Mouse (Mus musculus) MEL (cell line): ENCODE measurements around the gene Fhad1. TPM values are rescaled to one million over a fixed set of nuclear protein-coding genes. Genes with fewer than 3 reads are reported as not detected.

Experiments
- DNase-seq: peaks from one replicate; pipeline ENCODE4 v3.0.0; 2011; ENCODE audit warnings: low read depth, low spot score
- H3K27ac ChIP-seq: 2 replicates; pipeline ENCODE4 v1.5.1; 2012; ENCODE audit warnings: low read depth, mild to moderate bottlenecking, control low read depth, low read length, moderate library complexity; ENCODE audit not compliant: control insufficient read depth
- H3K27me3 ChIP-seq, 2 experiments: fragments of 150-350 bp in 1 of 2; sonication (generic) in 1 of 2; 2 replicates each; pipeline ENCODE4 v1.6.1; 2012; ENCODE audit warnings: low read length in 2 of 2, mild to moderate bottlenecking in 2 of 2, improper control_type of control experiment in 1 of 2, moderate library complexity in 1 of 2; ENCODE audit not compliant: insufficient read depth in 2 of 2, control insufficient read depth in 1 of 2
- H3K36me3 ChIP-seq, 2 experiments: 2 replicates each; pipeline ENCODE4 v1.6.1; 2012 to 2014; ENCODE audit warnings: low read length in 2 of 2, improper control_type of control experiment in 1 of 2, inconsistent platforms in 1 of 2, mild to moderate bottlenecking in 1 of 2; ENCODE audit not compliant: insufficient read depth in 2 of 2, control insufficient read depth in 1 of 2
- H3K4me1 ChIP-seq, 2 experiments: fragments of 150-350 bp in 1 of 2; sonication (generic) in 1 of 2; 2 replicates each; pipeline ENCODE4 v1.6.1; 2012; ENCODE audit warnings: low read length in 2 of 2, improper control_type of control experiment in 1 of 2, mild to moderate bottlenecking in 1 of 2; ENCODE audit not compliant: insufficient read depth in 2 of 2, control insufficient read depth in 1 of 2
- H3K4me3 ChIP-seq, 2 experiments: fragments of 150-350 bp in 1 of 2; sonication (generic) in 1 of 2; 2 replicates each; pipeline ENCODE4 v1.5.1; 2012; ENCODE audit warnings: low read depth in 2 of 2, low read length in 2 of 2, mild to moderate bottlenecking in 2 of 2, moderate library complexity in 2 of 2, control low read depth in 1 of 2, improper control_type of control experiment in 1 of 2; ENCODE audit not compliant: control insufficient read depth in 1 of 2, insufficient read depth in 1 of 2
- H3K79me2 ChIP-seq: 2 replicates; pipeline ENCODE4 v1.6.1; 2012; ENCODE audit warnings: mild to moderate bottlenecking, low read length, moderate library complexity; ENCODE audit not compliant: control insufficient read depth, poor library complexity, insufficient read depth
- H3K9ac ChIP-seq: 2 replicates; pipeline ENCODE4 v1.6.1; 2012; ENCODE audit warnings: low read depth, mild to moderate bottlenecking, control low read depth, low read length, moderate library complexity; ENCODE audit not compliant: control insufficient read depth, poor library complexity, severe bottlenecking
- H3K9me3 ChIP-seq: fragments of 150-350 bp; sonication (generic); replicated peaks from 2 replicates; pipeline ENCODE4 v1.6.1; 2012; ENCODE audit warnings: mild to moderate bottlenecking, low read length, improper control_type of control experiment, moderate library complexity; ENCODE audit not compliant: insufficient read depth
- BHLHE40 ChIP-seq: IDR thresholded peaks from 2 replicates; pipeline ENCODE4 v1.6.1; 2012; ENCODE audit warnings: low read depth, mild to moderate bottlenecking, inconsistent platforms, low read length, improper control_type of control experiment, borderline replicate concordance
- CHD1 ChIP-seq: IDR thresholded peaks from 2 replicates; pipeline ENCODE4 v1.6.1; 2012; ENCODE audit warnings: low read depth, mild to moderate bottlenecking, inconsistent platforms, low read length, improper control_type of control experiment
- CHD2 ChIP-seq: IDR thresholded peaks from 2 replicates; pipeline ENCODE4 v1.6.1; 2011; ENCODE audit warnings: low read length, improper control_type of control experiment
- CTCF ChIP-seq, 3 experiments: IDR thresholded peaks in 2 of 3; conservative IDR thresholded peaks in 1 of 3; 2 replicates each; pipeline ENCODE4 v1.5.1; 2011 to 2012; ENCODE audit warnings: low read length in 3 of 3, low read depth in 2 of 3, mild to moderate bottlenecking in 2 of 3, improper control_type of control experiment in 1 of 3, inconsistent platforms in 1 of 3, mixed read lengths in 1 of 3, moderate library complexity in 1 of 3; ENCODE audit not compliant: control insufficient read depth in 1 of 3, insufficient read depth in 1 of 3, poor library complexity in 1 of 3, severe bottlenecking in 1 of 3
- E2F4 ChIP-seq: IDR thresholded peaks from 2 replicates; pipeline ENCODE4 v1.6.1; 2011; ENCODE audit warnings: low read depth, low read length, improper control_type of control experiment, borderline replicate concordance
- EP300 ChIP-seq, 2 experiments: IDR thresholded peaks; 2 replicates each; pipeline ENCODE4 v1.6.1; 2011; ENCODE audit warnings: improper control_type of control experiment in 2 of 2, low read length in 2 of 2, low read depth in 1 of 2, mild to moderate bottlenecking in 1 of 2
- GABPA ChIP-seq: IDR thresholded peaks from 2 replicates; pipeline ENCODE4 v1.6.1; 2012; ENCODE audit warnings: low read depth, mild to moderate bottlenecking, inconsistent platforms, low read length, improper control_type of control experiment, moderate library complexity
- GATA1 ChIP-seq: IDR thresholded peaks from 2 replicates; pipeline ENCODE4 v1.6.1; 2011; ENCODE audit warnings: low read depth, low read length, improper control_type of control experiment
- HCFC1 ChIP-seq: IDR thresholded peaks from 2 replicates; pipeline ENCODE4 v1.6.1; 2012; ENCODE audit warnings: low read depth, mild to moderate bottlenecking, inconsistent platforms, low read length, improper control_type of control experiment, moderate library complexity
- KAT2A ChIP-seq: conservative IDR thresholded peaks from 2 replicates; pipeline ENCODE4 v1.6.1; 2012; ENCODE audit warnings: low read depth, low read length, improper control_type of control experiment, inconsistent platforms
- MAX ChIP-seq: IDR thresholded peaks from 2 replicates; pipeline ENCODE4 v1.6.1; 2011; ENCODE audit warnings: low read length, improper control_type of control experiment
- MYC ChIP-seq: IDR thresholded peaks from 2 replicates; pipeline ENCODE4 v1.6.1; 2011; ENCODE audit warnings: low read depth, mild to moderate bottlenecking, low read length, improper control_type of control experiment, moderate library complexity
- NRF1 ChIP-seq: IDR thresholded peaks from 2 replicates; pipeline ENCODE4 v1.6.1; 2014; ENCODE audit warnings: low read depth, mild to moderate bottlenecking, inconsistent platforms, low read length, improper control_type of control experiment, moderate library complexity; ENCODE audit not compliant: poor library complexity, insufficient read depth, severe bottlenecking
- POLR2A ChIP-seq, 2 experiments: IDR thresholded peaks; 2 replicates each; pipeline ENCODE4 v1.6.1; 2011 to 2012; ENCODE audit warnings: low read length in 2 of 2, mild to moderate bottlenecking in 2 of 2, control low read depth in 1 of 2, improper control_type of control experiment in 1 of 2, low read depth in 1 of 2, moderate library complexity in 1 of 2; ENCODE audit not compliant: control insufficient read depth in 1 of 2, insufficient read depth in 1 of 2, poor library complexity in 1 of 2
- RCOR1 ChIP-seq: IDR thresholded peaks from 2 replicates; pipeline ENCODE4 v1.6.1; 2012; ENCODE audit warnings: low read depth, mild to moderate bottlenecking, inconsistent platforms, low read length, improper control_type of control experiment
- SIN3A ChIP-seq: IDR thresholded peaks from 2 replicates; pipeline ENCODE4 v1.6.1; 2012; ENCODE audit warnings: low read length, improper control_type of control experiment, inconsistent platforms
- TBP ChIP-seq: IDR thresholded peaks from 2 replicates; pipeline ENCODE4 v1.8.0; 2011; ENCODE audit warnings: low read depth, low read length, improper control_type of control experiment
- ZC3H11A ChIP-seq: IDR thresholded peaks from 2 replicates; pipeline ENCODE4 v1.6.1; 2012; ENCODE audit warnings: low read depth, mild to moderate bottlenecking, inconsistent platforms, low read length, improper control_type of control experiment
- polyA plus RNA-seq, 2 experiments: library from polyadenylated mRNA; stranded (reverse) in 1 of 2; unstranded in 1 of 2; fragments of >175 nt in 1 of 2; fragments of >200 nt in 1 of 2; gene quantifications; 2 replicates each; pipeline versions ENCODE4 v1.2.1 to v1.2.4; 2012; ENCODE audit warnings: low replicate concordance in 2 of 2, low read depth in 1 of 2; ENCODE audit not compliant: insufficient read length in 2 of 2, insufficient read depth in 1 of 2, missing spikeins in 1 of 2
- total RNA-seq: library from RNA; depleted of rRNA; stranded (reverse); fragments of 300-350 nt; gene quantifications from 2 replicates; pipeline ENCODE4 v1.2.3, GENCODE M21; 2012

The Fhad1 gene
- total and polyA plus RNA-seq, 3 experiments: not detected

GRCm38 (mm10) chr4:141874601-141875460 is 140.1 kb downstream of the Fhad1 start, which contains the start of gene Efhd2 (continued):
- no peak for TF ChIP-seq CHD1
- no peak for TF ChIP-seq TBP
- peak in 1 of 2 experiments; percentile 38; a peak in 3 of 4 replicates for TF ChIP-seq EP300 (IDR thresholded peaks at IDR 0.05; ENCODE audit: low read depth in 1 of 2, low read length in 2 of 2)
- TF ChIP-seq RCOR1: no peak

DNA sequence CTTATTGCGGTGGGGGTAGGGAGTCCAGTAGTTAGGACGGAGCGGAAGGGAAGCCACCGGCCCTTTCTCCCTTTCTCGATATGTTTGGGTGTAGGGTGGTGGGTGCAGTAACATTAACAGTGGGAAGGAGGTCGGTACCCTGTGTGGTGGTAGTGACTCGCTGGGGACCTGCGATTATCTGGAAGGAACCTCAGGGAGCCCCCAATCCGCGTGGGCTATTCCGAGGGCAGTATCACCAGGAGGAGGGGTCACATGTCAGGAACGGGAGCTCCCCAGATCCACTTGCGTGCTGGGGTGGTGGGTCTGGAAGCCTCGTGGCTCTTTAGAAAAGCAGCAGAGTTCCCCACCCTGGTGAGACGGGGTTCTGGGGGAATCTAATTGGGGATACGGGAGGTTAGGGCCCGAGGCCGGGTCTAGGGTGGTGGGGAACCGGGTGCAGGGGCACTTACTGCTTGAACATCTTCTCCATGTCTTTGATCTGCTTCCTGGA is 140.7 kb downstream of the Fhad1 start:
- H3K4me3 ChIP-seq: peak overlapping the region; percentile 65 to 95
- no peaks in the 10 kb centered on the region for H3K9me3 ChIP-seq
- H3K27ac ChIP-seq: no peak overlapping the region
- H3K36me3 ChIP-seq: peaks cover 0 to 12% of the 10 kb centered on the region in 2 experiments; a peak in 2 of 4 replicates
- peak; percentile 60 for DNase-seq
- H3K4me1 ChIP-seq: peaks cover 1 to 21% of the 10 kb centered on the region in 2 experiments; a peak in 3 of 4 replicates
- peaks cover 19% of the 10 kb centered on the region for H3K79me2 ChIP-seq
- peak overlapping the region; percentile 95 for H3K9ac ChIP-seq
- TF ChIP-seq GATA1 (no peak), KAT2A (no peak), NRF1 (no peak), CTCF (IDR thresholded peaks at IDR 0.05 in 2 of 3, conservative IDR thresholded peaks at IDR 0.05 in 1 of 3; ENCODE audit: control insufficient read depth in 1 of 3, insufficient read depth in 1 of 3, low read depth in 2 of 3, low read length in 3 of 3, poor library complexity in 1 of 3, severe bottlenecking in 1 of 3) (no peak), HCFC1 (no peak), SIN3A (no peak), POLR2A (IDR thresholded peaks at IDR 0.05; ENCODE audit: control insufficient read depth in 1 of 2, insufficient read depth in 1 of 2, low read depth in 1 of 2, low read length in 2 of 2, poor library complexity in 1 of 2) (no peak), CHD1 (no peak), ZC3H11A (no peak), BHLHE40 (no peak), MYC (no peak), GABPA (no peak), E2F4 (no peak), CHD2 (no peak), MAX (no peak)
- TF ChIP-seq, all 39 proteins: peak for 0
- H3K27me3 ChIP-seq: 0 out of 4 replicates have a peak, but pooled peaks cover 0 to 2% of the 10 kb centered on the region in 2 experiments
